Mouse (Mus musculus) midbrain, embryonic 11.5 days (tissue): ENCODE results near the gene Fap. TPM values are rescaled to one million over a fixed set of nuclear protein-coding genes. Genes with fewer than 3 reads are reported as not detected.

Source experiments
- ATAC-seq: fragments of 200-750 bp; cut with Nextera tagmentation; 2 replicates; pipeline ENCODE4 v1.8.0; 2017; ENCODE audit warnings: moderate TSS enrichment, moderate library complexity; ENCODE audit not compliant: low FRiP score
- DNase-seq: peaks from one replicate; pipeline ENCODE4 v3.0.0; 2015; ENCODE audit warnings: low spot score; ENCODE audit errors: missing footprints
- H3K27ac ChIP-seq: fragments of 300-500 bp; sonication (generic); 2 replicates; pipeline ENCODE4 v1.5.1; 2014; ENCODE audit warnings: low read depth, low read length
- H3K27me3 ChIP-seq: fragments of 300-500 bp; sonication (generic); 2 replicates; pipeline ENCODE4 v1.6.1; 2014; ENCODE audit warnings: mild to moderate bottlenecking, low read length, moderate library complexity, mixed read lengths; ENCODE audit not compliant: control insufficient read depth, insufficient read depth
- H3K36me3 ChIP-seq: fragments of 300-500 bp; sonication (generic); 2 replicates; pipeline ENCODE4 v1.6.1; 2014; ENCODE audit warnings: mild to moderate bottlenecking, low read length, moderate library complexity, mixed read lengths; ENCODE audit not compliant: control insufficient read depth, insufficient read depth
- H3K4me1 ChIP-seq: fragments of 300-500 bp; sonication (generic); 2 replicates; pipeline ENCODE4 v1.6.1; 2014; ENCODE audit warnings: low read length; ENCODE audit not compliant: control insufficient read depth, insufficient read depth
- H3K4me2 ChIP-seq: fragments of 300-500 bp; sonication (generic); 2 replicates; pipeline ENCODE4 v1.6.1; 2014; ENCODE audit warnings: mild to moderate bottlenecking, moderate library complexity
- H3K4me3 ChIP-seq: fragments of 300-500 bp; sonication (generic); 2 replicates; pipeline ENCODE4 v1.5.1; 2014; ENCODE audit warnings: low read depth, low read length
- H3K9ac ChIP-seq: fragments of 300-500 bp; sonication (generic); 2 replicates; pipeline ENCODE4 v1.6.1; 2014; ENCODE audit warnings: low read length
- H3K9me3 ChIP-seq: fragments of 300-500 bp; sonication (generic); 2 replicates; pipeline ENCODE4 v1.6.1; 2016; ENCODE audit warnings: low read length; ENCODE audit not compliant: control insufficient read depth
- WGBS: fragments of 180-500 bp; shearing (Covaris S2); extraction: QIAGEN DNeasy Blood & Tissue Kit; methylation state at CpG from one replicate; pipeline ENCODE4 v1.1.7; 2014; 5-methylcytosine and 5-hydroxymethylcytosine counted together
- polyA plus RNA-seq: library from polyadenylated mRNA; unstranded; fragments of >200 nt; fragmentation: Nextera tagmentation; extraction: Ambion mirVana; gene quantifications from 2 replicates; pipeline ENCODE4 v1.2.1, GENCODE M21; 2014

Fap gene
- polyA plus RNA-seq, 1 experiment from 2014 or later, result 1.6 TPM

DNA sequence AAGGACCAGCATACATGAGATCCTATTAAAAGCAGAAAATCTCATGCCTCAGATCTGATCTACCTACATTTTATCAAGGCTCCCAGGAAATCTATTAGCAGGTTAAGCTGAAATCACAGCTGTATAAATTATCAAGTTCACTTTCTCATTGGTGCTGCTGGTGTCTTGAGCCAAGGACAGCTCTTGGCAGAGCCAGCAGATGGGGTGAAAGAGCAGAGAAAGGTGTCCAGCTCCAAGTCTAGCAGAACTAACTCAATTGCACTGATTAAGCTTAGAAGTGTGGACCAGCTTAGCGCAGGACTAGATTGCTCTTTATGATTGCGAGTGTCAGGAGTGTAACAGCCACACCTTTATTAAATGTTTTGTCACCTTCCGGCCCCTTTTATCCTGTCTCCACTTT is 89.0 kb downstream of the Fap start:
- Histone ChIP-seq H3K4me3 (no peak overlapping the region), H3K27me3 (no peaks in the 10 kb centered on the region), H3K9me3 (no peaks in the 10 kb centered on the region), H3K9ac (no peak overlapping the region), H3K4me2 (no peak overlapping the region), H3K4me1 (no peaks in the 10 kb centered on the region), H3K27ac (no peak overlapping the region), H3K36me3 (no peaks in the 10 kb centered on the region)
- DNase-seq (no peak), ATAC-seq (no peak)
- whole genome bisulfite sequencing, result 86% methylated on average over 3 of the region's 3 CpGs

DNA sequence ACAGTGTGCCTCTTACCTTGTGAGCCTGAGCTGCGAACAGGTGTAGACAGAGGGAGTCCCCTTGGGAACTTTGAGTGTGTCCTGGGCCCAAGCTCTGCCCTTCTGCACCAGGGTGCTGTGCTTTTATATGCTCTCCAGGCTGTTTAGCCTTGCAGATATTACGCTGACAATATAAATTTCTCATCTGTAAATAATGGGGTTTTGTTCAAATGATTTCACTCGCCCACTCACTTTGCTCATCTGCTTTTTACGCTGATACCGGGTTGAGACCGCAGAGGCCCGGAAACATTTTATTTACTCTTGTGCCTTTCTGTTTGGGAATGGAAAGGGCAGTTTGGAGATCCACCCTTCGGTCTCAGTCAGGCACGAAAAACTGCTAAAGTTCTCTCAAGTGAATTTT is 90.3 kb downstream of the Fap start, which contains the start of gene Gcg:
Gene Gcg, minus strand, starts transcription at position 101 of the 400 bp plus-strand sequence.
- ATAC-seq (no peak), DNase-seq (no peak)
- Histone ChIP-seq H3K27me3 (no peaks in the 10 kb centered on the region), H3K27ac (no peak within 1 kb of the TSS), H3K9me3 (no peaks in the 10 kb centered on the region), H3K4me2 (no peak within 1 kb of the TSS), H3K36me3 (no peaks in the 10 kb centered on the region), H3K9ac (no peak within 1 kb of the TSS), H3K4me3 (no peak within 1 kb of the TSS), H3K4me1 (no peaks in the 10 kb centered on the region)
- WGBS, result 89% methylated on average over 9 of the region's 9 CpGs

DNA sequence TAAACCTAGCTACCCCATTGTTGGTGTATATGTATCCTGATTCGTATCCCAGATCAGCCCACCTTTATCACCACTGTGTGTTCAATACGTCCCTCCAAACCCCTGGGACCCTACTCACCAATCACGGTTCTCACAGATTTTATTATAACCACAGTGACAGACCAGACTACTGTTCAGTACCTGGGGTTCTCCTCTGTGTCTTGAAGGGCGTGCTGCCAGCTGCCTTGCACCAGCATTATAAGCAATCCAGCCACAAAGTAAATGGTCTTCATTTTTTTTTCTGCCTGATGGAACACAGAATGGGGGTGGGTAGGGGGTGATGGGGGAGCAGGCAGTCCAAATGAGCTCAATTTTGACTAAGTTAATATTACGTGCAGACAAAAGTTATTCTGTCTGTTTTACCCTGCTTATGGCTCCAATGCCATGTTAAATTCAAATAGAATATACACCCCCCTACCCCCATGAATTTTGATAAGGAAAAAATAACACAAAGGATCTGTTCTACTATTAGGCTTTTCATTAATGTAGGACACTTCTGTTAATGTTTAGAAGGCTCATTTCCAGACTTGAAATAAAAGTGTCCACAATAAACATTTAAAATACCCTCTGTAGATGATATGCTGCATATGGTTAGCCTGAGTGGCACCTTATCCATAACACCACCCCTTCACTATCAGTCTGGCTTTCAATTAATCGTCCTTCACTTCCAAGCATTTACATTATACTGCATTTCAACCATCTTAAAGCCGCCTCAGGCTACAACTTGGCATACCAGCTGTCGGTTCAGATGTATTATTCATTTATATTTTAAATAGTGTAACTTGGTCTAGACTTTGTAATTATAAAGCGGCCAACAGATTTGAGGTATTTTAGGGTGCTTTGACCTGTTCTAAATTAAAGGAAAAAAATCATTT is 93.3 kb downstream of the Fap start:
- ATAC-seq, result no peak
- WGBS, result 79% methylated on average over 9 of the region's 9 CpGs

DNA sequence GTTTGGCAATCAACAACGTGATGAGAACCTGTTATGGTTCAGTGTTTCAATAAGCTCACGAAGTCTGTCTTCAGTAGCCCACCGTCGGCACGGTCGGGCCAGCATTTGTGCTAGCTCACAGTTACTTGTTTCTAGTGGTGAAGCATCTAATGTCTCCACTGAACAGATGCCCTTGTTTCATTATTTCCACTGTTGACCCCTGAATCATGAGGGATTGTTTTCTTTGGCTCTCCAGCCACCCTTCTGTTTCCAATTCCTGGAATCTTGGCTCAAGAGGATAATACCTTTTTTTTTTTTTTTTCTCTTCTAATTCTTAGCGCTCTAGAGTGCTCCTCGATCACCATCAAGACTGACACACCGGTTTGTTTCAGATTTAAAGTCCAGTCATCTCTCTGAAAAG is 104.3 kb downstream of the Fap start:
- Histone ChIP-seq H3K4me3 (no peak overlapping the region), H3K36me3 (no peaks in the 10 kb centered on the region), H3K9me3 (no peaks in the 10 kb centered on the region), H3K27ac (no peak overlapping the region), H3K4me2 (no peak overlapping the region), H3K9ac (no peak overlapping the region), H3K27me3 (no peaks in the 10 kb centered on the region), H3K4me1 (no peaks in the 10 kb centered on the region)
- ATAC-seq, result no peak
- WGBS, result 87% methylated on average over 9 of the region's 9 CpGs
- DNase-seq, result no peak

More for the DNA sequence above, 93.3 kb downstream of the Fap start:
- DNase-seq, result no peak
- H3K27ac ChIP-seq, result no peak overlapping the region
- H3K4me1 ChIP-seq, result no peaks in the 10 kb centered on the region
- H3K4me3 ChIP-seq, result no peak overlapping the region
- H3K36me3 ChIP-seq, result no peaks in the 10 kb centered on the region
- H3K9ac ChIP-seq, result no peak overlapping the region
- no peaks in the 10 kb centered on the region for H3K27me3 ChIP-seq
- H3K4me2 ChIP-seq, result no peak overlapping the region
- H3K9me3 ChIP-seq, result no peaks in the 10 kb centered on the region

DNA sequence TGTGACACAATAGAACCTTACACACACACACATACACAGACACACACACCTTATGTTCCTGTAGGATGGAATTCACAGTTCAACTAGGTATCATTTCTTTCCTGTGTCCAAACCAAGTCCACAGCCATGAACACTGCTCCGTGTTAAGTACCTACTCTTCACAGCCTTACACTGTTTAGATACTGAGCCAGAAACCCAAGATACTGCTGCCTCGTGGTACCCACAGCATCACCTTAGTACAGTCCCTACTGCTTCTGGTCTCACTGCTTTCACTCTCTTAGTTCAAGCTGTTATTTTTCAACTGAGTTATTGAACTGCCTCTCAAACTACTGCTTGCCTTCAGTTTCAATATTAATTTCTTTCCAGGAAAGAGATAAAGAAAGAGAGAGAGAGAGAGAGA is 110.6 kb downstream of the Fap start:
- WGBS, result 79% methylated on average over 2 of the region's 2 CpGs
- no peak for DNase-seq

DNA sequence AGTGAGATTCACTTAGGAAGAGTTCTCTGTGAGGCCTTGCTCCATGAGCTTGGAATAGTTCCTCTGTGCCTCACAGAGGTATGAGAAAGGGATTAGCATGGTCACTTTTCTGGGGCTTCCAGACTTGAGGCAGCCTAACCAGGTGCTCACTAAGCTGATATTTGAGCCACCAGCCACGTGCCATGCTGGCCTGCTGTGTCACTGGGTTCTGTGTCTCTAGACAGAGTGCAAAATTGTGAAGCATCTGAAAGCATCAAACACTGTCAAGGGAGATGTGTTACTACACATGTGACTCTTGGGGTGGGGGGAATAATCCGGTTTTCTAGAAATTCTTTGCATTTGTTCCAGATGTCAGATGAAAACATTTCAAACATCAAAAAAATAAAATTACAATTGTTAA is 111.7 kb downstream of the Fap start:
- DNase-seq (no peak), ATAC-seq (no peak)
- Histone ChIP-seq H3K4me1 (no peaks in the 10 kb centered on the region), H3K4me3 (no peak overlapping the region), H3K9ac (no peak overlapping the region), H3K9me3 (no peaks in the 10 kb centered on the region), H3K27ac (no peak overlapping the region), H3K4me2 (no peak overlapping the region), H3K27me3 (no peaks in the 10 kb centered on the region), H3K36me3 (no peaks in the 10 kb centered on the region)
- WGBS, result 87% methylated on average over 2 of the region's 2 CpGs

More for the DNA sequence above, 110.6 kb downstream of the Fap start:
- Histone ChIP-seq H3K9ac (no peak overlapping the region), H3K4me3 (no peak overlapping the region), H3K4me1 (no peaks in the 10 kb centered on the region), H3K9me3 (no peaks in the 10 kb centered on the region), H3K27me3 (no peaks in the 10 kb centered on the region), H3K27ac (no peak overlapping the region), H3K4me2 (no peak overlapping the region), H3K36me3 (no peaks in the 10 kb centered on the region)
- no peak for ATAC-seq

DNA sequence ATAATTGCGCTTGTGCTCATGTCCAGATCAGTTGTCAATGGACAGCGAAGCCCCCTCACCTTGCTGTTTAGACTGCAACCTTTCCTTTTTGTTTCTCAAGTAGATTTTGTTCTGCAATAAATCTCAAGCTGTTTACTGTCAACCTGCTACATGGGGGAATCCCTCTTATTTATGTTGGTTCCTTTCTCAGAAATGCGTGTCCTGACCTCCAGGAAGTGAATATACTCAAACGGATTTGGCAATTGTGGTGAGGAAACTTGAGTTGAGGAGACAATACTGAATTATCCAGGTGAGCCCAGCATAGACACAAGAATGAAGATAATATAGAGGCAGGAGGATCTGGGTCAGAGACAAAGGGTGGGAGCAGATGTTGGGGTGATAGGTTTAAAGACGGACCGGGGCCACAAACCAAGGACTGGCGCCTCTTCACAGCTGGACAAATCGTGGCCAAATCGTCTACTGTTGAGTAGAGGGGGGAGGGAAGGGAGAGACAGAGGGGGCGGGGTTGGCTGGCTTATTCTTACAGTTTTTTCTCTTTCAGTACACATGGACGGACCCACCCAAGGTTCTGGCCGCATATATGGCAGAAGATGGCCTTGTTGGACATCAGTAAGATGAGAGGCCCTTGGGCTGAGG is 112.9 kb downstream of the Fap start:
- WGBS, result 90% methylated on average over 12 of the region's 12 CpGs
- Histone ChIP-seq H3K36me3 (no peaks in the 10 kb centered on the region), H3K27ac (no peak overlapping the region), H3K27me3 (no peaks in the 10 kb centered on the region), H3K4me1 (no peaks in the 10 kb centered on the region), H3K4me2 (no peak overlapping the region), H3K9me3 (no peaks in the 10 kb centered on the region), H3K9ac (no peak overlapping the region), H3K4me3 (no peak overlapping the region)
- DNase-seq, result no peak
- ATAC-seq, result no peak

DNA sequence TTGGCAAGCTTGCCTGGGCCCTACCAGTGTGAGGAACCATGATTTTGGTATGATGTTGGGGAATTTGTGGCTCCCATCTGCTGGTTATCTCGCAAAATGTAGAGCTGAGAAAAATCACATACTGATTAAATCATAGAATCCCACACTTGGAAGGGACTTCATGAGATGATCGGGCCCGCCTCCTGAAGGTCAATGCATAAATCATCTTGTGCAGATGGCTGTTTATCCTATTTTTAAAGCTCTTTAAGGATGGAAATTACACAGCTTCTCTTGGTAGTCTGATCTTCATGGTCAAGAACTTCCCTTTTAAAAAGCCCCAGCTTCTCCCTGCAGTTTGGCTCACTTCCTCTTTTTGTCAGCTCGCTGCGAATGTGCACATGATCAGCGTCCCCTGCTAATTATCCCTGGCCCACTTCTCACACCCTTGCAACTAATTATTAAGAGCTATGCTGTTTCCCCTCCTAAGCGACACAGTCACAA is 113.6 kb downstream of the Fap start:
- DNase-seq, result no peak
- Histone ChIP-seq H3K27me3 (no peaks in the 10 kb centered on the region), H3K4me3 (no peak overlapping the region), H3K36me3 (no peaks in the 10 kb centered on the region), H3K4me2 (no peak overlapping the region), H3K27ac (no peak overlapping the region), H3K4me1 (no peaks in the 10 kb centered on the region), H3K9me3 (no peaks in the 10 kb centered on the region), H3K9ac (no peak overlapping the region)
- 92% methylated on average over 7 of the region's 7 CpGs for WGBS
- no peak for ATAC-seq
